Mouse (Mus musculus) embryonic facial prominence, embryonic 12.5 days (tissue): ENCODE measurements around the gene Rab11fip2. TPM values are rescaled to one million over a fixed set of nuclear protein-coding genes. Genes with fewer than 3 reads are reported as not detected.

Experiments used
- ATAC-seq: fragments of 200-750 bp; cut with Nextera tagmentation; 2 replicates; pipeline ENCODE4 v1.8.0; 2017; ENCODE audit not compliant: insufficient number of reproducible peaks, insufficient read depth, low FRiP score, low TSS enrichment
- H3K27ac ChIP-seq: fragments of 300-500 bp; sonication (generic); 2 replicates; pipeline ENCODE4 v1.5.1; 2016; ENCODE audit warnings: mild to moderate bottlenecking
- H3K27me3 ChIP-seq: fragments of 300-500 bp; sonication (generic); 2 replicates; pipeline ENCODE4 v1.6.1; 2016; ENCODE audit warnings: mild to moderate bottlenecking, moderate library complexity
- H3K36me3 ChIP-seq: fragments of 300-500 bp; sonication (generic); 2 replicates; pipeline ENCODE4 v1.6.1; 2016; ENCODE audit warnings: mild to moderate bottlenecking
- H3K4me1 ChIP-seq: fragments of 300-500 bp; sonication (generic); 2 replicates; pipeline ENCODE4 v1.6.1; 2016
- H3K4me2 ChIP-seq: fragments of 300-500 bp; sonication (generic); replicated peaks from 2 replicates; pipeline ENCODE4 v1.6.1; 2016; ENCODE audit warnings: mild to moderate bottlenecking, moderate library complexity
- H3K4me3 ChIP-seq: fragments of 300-500 bp; sonication (generic); 2 replicates; pipeline ENCODE4 v1.5.1; 2016; ENCODE audit warnings: mild to moderate bottlenecking
- H3K9ac ChIP-seq: fragments of 300-500 bp; sonication (generic); 2 replicates; pipeline ENCODE4 v1.6.1; 2016; ENCODE audit warnings: mild to moderate bottlenecking, moderate library complexity
- H3K9me3 ChIP-seq: fragments of 300-500 bp; sonication (generic); 2 replicates; pipeline ENCODE4 v1.6.1; 2016; ENCODE audit warnings: mild to moderate bottlenecking, moderate library complexity
- WGBS: fragments of 180-500 bp; shearing (Covaris S2); methylation state at CpG from one replicate; pipeline ENCODE4 v1.1.7; 2016; 5-methylcytosine and 5-hydroxymethylcytosine counted together
- polyA plus RNA-seq: library from polyadenylated mRNA; unstranded; fragments of >200 nt; fragmentation: Nextera tagmentation; extraction: Ambion mirVana; gene quantifications from 2 replicates; pipeline ENCODE4 v1.2.1, GENCODE M21; 2016

The Rab11fip2 gene
- polyA plus RNA-seq, 1 experiment from 2014 or later = 5.5 TPM

DNA sequence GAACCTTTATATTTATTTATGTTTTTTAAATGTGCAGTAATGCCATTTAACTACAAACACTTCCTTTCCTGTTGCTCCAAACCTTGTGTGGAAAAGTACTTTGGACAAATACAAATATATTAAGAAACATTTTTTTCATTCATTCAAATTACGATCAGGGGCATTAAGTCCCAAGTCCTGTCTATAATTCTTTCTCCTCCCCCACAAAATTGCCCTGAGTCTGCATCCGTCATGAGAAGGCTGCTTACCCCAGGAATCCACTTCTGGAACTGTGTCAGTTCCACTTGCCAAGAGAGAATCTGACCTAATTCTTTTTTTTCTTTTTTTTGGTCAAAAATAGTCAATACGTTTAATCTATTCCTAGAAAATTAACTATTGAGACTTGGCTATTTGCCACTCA lies 90.4 kb downstream of the Rab11fip2 start:
- Histone ChIP-seq H3K9ac (no peak overlapping the region), H3K4me3 (no peak overlapping the region), H3K4me1 (0 out of 2 replicates have a peak, but pooled peaks cover 13% of the 10 kb centered on the region), H3K36me3 (no peaks in the 10 kb centered on the region), H3K27ac (no peak overlapping the region), H3K9me3 (no peaks in the 10 kb centered on the region), H3K27me3 (no peaks in the 10 kb centered on the region), H3K4me2 (no peak overlapping the region)
- WGBS = 70% methylated on average over 3 of the region's 3 CpGs
- no peak for ATAC-seq
